Mouse (Mus musculus) forebrain, embryonic 11.5 days (tissue): ENCODE data around the gene Tubd1. TPM values are rescaled to one million over a fixed set of nuclear protein-coding genes. Genes with fewer than 3 reads are reported as not detected.
A peak's percentile ranks its signal among the peaks of the same experiment; 100 is the strongest.

Experiments used
- ATAC-seq: fragments of 200-750 bp; cut with Nextera tagmentation; replicated peaks from 2 replicates; pipeline ENCODE4 v1.8.0; 2017; ENCODE audit warnings: moderate TSS enrichment; ENCODE audit not compliant: low FRiP score
- DNase-seq: peaks from one replicate; pipeline ENCODE4 v3.0.0-alpha.2; 2017; ENCODE audit warnings: low spot score
- H3K27ac ChIP-seq: fragments of 300-500 bp; sonication (generic); 2 replicates; pipeline ENCODE4 v1.5.1; 2014; ENCODE audit warnings: low read depth, low read length
- H3K27me3 ChIP-seq: fragments of 300-500 bp; sonication (generic); 2 replicates; pipeline ENCODE4 v1.6.1; 2014; ENCODE audit warnings: mild to moderate bottlenecking, low read length, mixed read lengths; ENCODE audit not compliant: control insufficient read depth, insufficient read depth
- H3K36me3 ChIP-seq: fragments of 300-500 bp; sonication (generic); 2 replicates; pipeline ENCODE4 v1.6.1; 2014; ENCODE audit warnings: mild to moderate bottlenecking, low read length, moderate library complexity, mixed read lengths; ENCODE audit not compliant: control insufficient read depth, insufficient read depth
- H3K4me1 ChIP-seq: fragments of 300-500 bp; sonication (generic); replicated peaks from 2 replicates; pipeline ENCODE4 v1.6.1; 2014; ENCODE audit warnings: low read length, mixed read lengths; ENCODE audit not compliant: control insufficient read depth, insufficient read depth
- H3K4me2 ChIP-seq: fragments of 300-500 bp; sonication (generic); 2 replicates; pipeline ENCODE4 v1.6.1; 2014; ENCODE audit warnings: low read depth, mild to moderate bottlenecking, low read length, moderate library complexity, mixed read lengths; ENCODE audit not compliant: severe bottlenecking
- H3K4me3 ChIP-seq: fragments of 300-500 bp; sonication (generic); 2 replicates; pipeline ENCODE4 v1.5.1; 2014; ENCODE audit warnings: low read depth, low read length
- H3K9ac ChIP-seq: fragments of 300-500 bp; sonication (generic); 2 replicates; pipeline ENCODE4 v1.6.1; 2014; ENCODE audit warnings: low read length
- H3K9me3 ChIP-seq: fragments of 300-500 bp; sonication (generic); 2 replicates; pipeline ENCODE4 v1.6.1; 2016; ENCODE audit warnings: low read length, mixed read lengths; ENCODE audit not compliant: control insufficient read depth
- WGBS: fragments of 180-500 bp; shearing (Covaris S2); extraction: QIAGEN DNeasy Blood & Tissue Kit; methylation state at CpG from one replicate; pipeline ENCODE4 v1.1.7; 2014; 5-methylcytosine and 5-hydroxymethylcytosine counted together
- polyA plus RNA-seq: library from polyadenylated mRNA; unstranded; fragments of >200 nt; fragmentation: Nextera tagmentation; extraction: Ambion mirVana; gene quantifications from 2 replicates; pipeline ENCODE4 v1.2.1, GENCODE M21; 2014

Tubd1 gene
- 13.9 TPM in 2 replicates for polyA plus RNA-seq

GRCm38 (mm10) chr11:86544639-86545299, at the start of gene Tubd1, which contains the start of gene Rps6kb1:
TSS of gene Tubd1 (plus strand) at chr11:86544991.
TSS of gene Rps6kb1 (minus strand) at chr11:86544805.
- Histone ChIP-seq H3K4me3 (peak within 1 kb of the TSS; percentile 98), H3K9ac (peak within 1 kb of the TSS; percentile 86), H3K9me3 (no peaks in the 10 kb centered on the region), H3K36me3 (no peaks in the 10 kb centered on the region), H3K27me3 (no peaks in the 10 kb centered on the region), H3K4me2 (peak within 1 kb of the TSS; percentile 76), H3K4me1 (0 out of 2 replicates have a peak, but pooled peaks cover 6% of the 10 kb centered on the region), H3K27ac (peak within 1 kb of the TSS; percentile 48; the same call in 1 of the 2 replicates)
- DNase-seq = peak; percentile 99
- ATAC-seq = peak; percentile 96
- WGBS = under 1% methylated on average over 43 of the region's 43 CpGs

GRCm38 (mm10) chr11:86497356-86497755, 47.4 kb upstream of the Tubd1 start:
- 97% methylated on average over 1 of the region's 1 CpGs for WGBS
- Histone ChIP-seq H3K4me2 (no peak overlapping the region), H3K27ac (no peak overlapping the region), H3K4me1 (no peaks in the 10 kb centered on the region), H3K4me3 (no peak overlapping the region), H3K9ac (no peak overlapping the region), H3K27me3 (no peaks in the 10 kb centered on the region), H3K36me3 (no peaks in the 10 kb centered on the region), H3K9me3 (no peaks in the 10 kb centered on the region)
- ATAC-seq = no peak
- no peak for DNase-seq

- ATAC-seq (no peak), DNase-seq (no peak)
- Histone ChIP-seq H3K27me3 (no peaks in the 10 kb centered on the region), H3K4me1 (no peaks in the 10 kb centered on the region), H3K4me3 (no peak overlapping the region), H3K9ac (no peak overlapping the region), H3K36me3 (no peaks in the 10 kb centered on the region; the same call in 1 of the 2 replicates), H3K9me3 (no peaks in the 10 kb centered on the region), H3K27ac (no peak overlapping the region), H3K4me2 (no peak overlapping the region)
- 72% methylated on average over 3 of the region's 3 CpGs for WGBS
Observed at GRCm38 (mm10) chr11:86497908-86498307, 46.9 kb upstream of the Tubd1 start.

GRCm38 (mm10) chr11:86500795-86501194, 44.0 kb upstream of the Tubd1 start:
- ATAC-seq (no peak), DNase-seq (no peak)
- Histone ChIP-seq H3K36me3 (no peaks in the 10 kb centered on the region; the same call in 1 of the 2 replicates), H3K27me3 (no peaks in the 10 kb centered on the region), H3K4me1 (no peaks in the 10 kb centered on the region), H3K4me2 (no peak overlapping the region), H3K4me3 (no peak overlapping the region), H3K27ac (no peak overlapping the region), H3K9ac (no peak overlapping the region), H3K9me3 (no peaks in the 10 kb centered on the region)
- WGBS = 91% methylated on average over 1 of the region's 1 CpGs

- Histone ChIP-seq H3K4me3 (no peak overlapping the region), H3K4me1 (no peaks in the 10 kb centered on the region), H3K9me3 (no peaks in the 10 kb centered on the region), H3K27me3 (no peaks in the 10 kb centered on the region), H3K36me3 (no peaks in the 10 kb centered on the region; the same call in 1 of the 2 replicates), H3K27ac (no peak overlapping the region), H3K4me2 (no peak overlapping the region), H3K9ac (no peak overlapping the region)
- 97% methylated on average over 2 of the region's 2 CpGs for WGBS
- ATAC-seq = no peak
- no peak for DNase-seq
Observed at GRCm38 (mm10) chr11:86503121-86503520, 41.7 kb upstream of the Tubd1 start.

GRCm38 (mm10) chr11:86507334-86507733, 37.5 kb upstream of the Tubd1 start:
- Histone ChIP-seq H3K27ac (no peak overlapping the region), H3K36me3 (peaks cover 6% of the 10 kb centered on the region; the same call in 1 of the 2 replicates)
- ATAC-seq = no peak

GRCm38 (mm10) chr11:86507991-86508390, 36.8 kb upstream of the Tubd1 start:
- Histone ChIP-seq H3K4me1 (no peaks in the 10 kb centered on the region), H3K9me3 (no peaks in the 10 kb centered on the region), H3K4me3 (no peak overlapping the region), H3K9ac (no peak overlapping the region), H3K27me3 (no peaks in the 10 kb centered on the region), H3K27ac (no peak overlapping the region), H3K4me2 (no peak overlapping the region), H3K36me3 (peaks cover 6% of the 10 kb centered on the region; the same call in 1 of the 2 replicates)
- no peak for ATAC-seq
- 90% methylated on average over 2 of the region's 2 CpGs for WGBS
- DNase-seq = no peak

More at GRCm38 (mm10) chr11:86507334-86507733, 37.5 kb upstream of the Tubd1 start:
- Histone ChIP-seq H3K9me3 (no peaks in the 10 kb centered on the region), H3K27me3 (no peaks in the 10 kb centered on the region), H3K4me1 (no peaks in the 10 kb centered on the region), H3K4me2 (no peak overlapping the region), H3K9ac (no peak overlapping the region), H3K4me3 (no peak overlapping the region)
- 90% methylated on average over 2 of the region's 2 CpGs for WGBS
- DNase-seq = no peak

- H3K4me1 ChIP-seq = no peaks in the 10 kb centered on the region
- no peak overlapping the region for H3K27ac ChIP-seq
- ATAC-seq = no peak
- no peak overlapping the region for H3K9ac ChIP-seq
- H3K27me3 ChIP-seq = no peaks in the 10 kb centered on the region
- 89% methylated on average over 3 of the region's 3 CpGs for WGBS
- H3K36me3 ChIP-seq = peaks cover 10% of the 10 kb centered on the region
- no peak for DNase-seq
- H3K9me3 ChIP-seq = no peaks in the 10 kb centered on the region
- no peak overlapping the region for H3K4me2 ChIP-seq
- no peak overlapping the region for H3K4me3 ChIP-seq
Observed at GRCm38 (mm10) chr11:86516620-86517019, 28.2 kb upstream of the Tubd1 start.

GRCm38 (mm10) chr11:86517229-86517628, 27.6 kb upstream of the Tubd1 start:
- Histone ChIP-seq H3K27ac (no peak overlapping the region), H3K4me3 (no peak overlapping the region), H3K4me1 (no peaks in the 10 kb centered on the region), H3K4me2 (no peak overlapping the region), H3K27me3 (no peaks in the 10 kb centered on the region), H3K9ac (no peak overlapping the region), H3K9me3 (no peaks in the 10 kb centered on the region), H3K36me3 (peaks cover 10% of the 10 kb centered on the region)
- WGBS = 98% methylated on average over 3 of the region's 3 CpGs
- no peak for ATAC-seq
- no peak for DNase-seq
